Mouse (Mus musculus) thymus, postnatal 0 days (tissue): ENCODE measurements around the gene Rab11fip2. TPM values are rescaled to one million over a fixed set of nuclear protein-coding genes. Genes with fewer than 3 reads are reported as not detected.

Experiments
- DNase-seq: peaks from one replicate; pipeline ENCODE4 v3.0.0-alpha.2; 2015; ENCODE audit warnings: low spot score
- polyA plus RNA-seq: library from polyadenylated mRNA; unstranded; fragments of >200 nt; fragmentation: Nextera tagmentation; extraction: Ambion mirVana; gene quantifications from 2 replicates; pipeline ENCODE4 v1.2.1, GENCODE M21; 2015

Gene Rab11fip2
- 3.0 and 4.3 TPM in 2 replicates for polyA plus RNA-seq

- peak; percentile 85 for DNase-seq
These were observed at the start of gene Rab11fip2 for GRCm38 (mm10) chr19:59943322-59943871. Rab11fip2 (minus strand) TSS chr19:59943654.

- DNase-seq = no peak
These were observed 38.1 kb upstream of the Rab11fip2 start for GRCm38 (mm10) chr19:59981588-59981987.

GRCm38 (mm10) chr19:59954936-59955335 lies 11.5 kb upstream of the Rab11fip2 start:
- no peak for DNase-seq

- DNase-seq = no peak
These were observed 6.3 kb upstream of the Rab11fip2 start for GRCm38 (mm10) chr19:59949731-59950130.

DNA sequence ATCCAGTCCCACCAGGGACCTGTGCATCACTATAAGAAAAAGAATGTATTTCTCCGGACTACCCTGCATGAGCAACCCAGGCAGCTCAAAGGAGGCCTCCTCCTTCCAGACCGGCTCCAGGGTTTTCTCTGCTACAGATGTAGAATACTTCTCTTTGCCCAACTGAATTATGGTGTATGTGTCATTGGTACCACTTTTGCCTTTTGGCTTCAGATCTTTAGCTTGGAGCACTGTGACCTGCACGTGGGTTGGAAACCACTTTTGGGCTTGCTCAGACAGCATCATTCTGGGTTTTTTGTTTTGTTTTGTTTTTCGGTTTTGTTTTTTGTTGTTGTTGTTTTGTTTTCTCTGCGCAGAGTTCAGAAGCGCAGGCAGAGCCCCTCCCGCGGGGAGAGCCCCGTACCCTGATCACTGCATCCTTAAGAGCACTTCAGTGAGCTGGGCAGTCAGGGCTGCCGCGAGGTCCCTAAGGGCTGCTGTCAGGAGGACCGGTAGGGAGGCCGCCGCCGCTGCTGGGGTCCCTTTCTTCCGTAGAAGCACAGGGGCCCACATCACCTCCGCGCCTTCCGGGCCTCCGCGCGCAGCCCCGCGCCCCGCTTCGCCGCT lies 635 bp downstream of the Rab11fip2 start:
- DNase-seq = no peak

DNA sequence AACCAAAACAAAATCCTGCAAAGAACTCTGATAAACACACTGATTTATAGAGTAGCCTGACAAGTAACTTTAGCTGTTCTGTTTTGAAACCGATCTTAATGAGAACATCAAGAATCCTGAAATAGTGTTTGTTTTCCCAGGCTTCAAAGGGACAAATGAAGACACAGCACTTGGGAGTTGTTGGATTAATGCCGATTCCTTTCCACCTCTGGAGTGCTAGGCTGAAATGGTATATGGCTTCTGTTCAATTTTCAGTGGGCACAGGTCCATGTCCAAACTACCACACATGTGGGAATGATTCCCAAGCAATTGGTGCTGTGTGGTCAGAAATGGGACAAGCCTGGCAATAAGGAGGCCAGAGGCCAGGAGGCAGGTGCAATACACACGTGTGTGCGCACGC lies 3.7 kb downstream of the Rab11fip2 start:
- DNase-seq = no peak

GRCm38 (mm10) chr19:59932085-59932484 lies 11.4 kb downstream of the Rab11fip2 start:
- DNase-seq = no peak

- no peak for DNase-seq
These were observed 14.8 kb downstream of the Rab11fip2 start for GRCm38 (mm10) chr19:59928672-59929071.

DNA sequence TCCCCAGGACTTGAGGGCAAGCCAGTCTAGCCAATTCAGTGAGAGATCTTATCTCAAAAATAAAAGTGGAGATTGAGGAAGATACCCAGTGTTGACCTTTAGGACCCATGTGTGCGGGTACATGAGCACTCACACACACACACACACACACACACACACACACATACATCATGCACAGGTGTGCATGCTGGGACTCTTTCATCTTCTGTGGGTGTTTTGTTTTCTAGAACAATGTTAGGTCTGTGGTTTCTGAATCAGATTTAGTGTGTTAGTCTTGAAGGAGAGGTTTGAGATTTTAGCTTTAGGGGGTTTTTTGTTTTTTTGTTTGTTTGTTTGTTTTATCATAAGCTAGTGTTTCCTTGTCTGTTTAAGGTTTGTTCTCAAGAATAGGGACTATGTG lies 17.3 kb downstream of the Rab11fip2 start:
- DNase-seq = no peak

GRCm38 (mm10) chr19:59920846-59921245 lies 22.6 kb downstream of the Rab11fip2 start:
- DNase-seq = no peak

DNA sequence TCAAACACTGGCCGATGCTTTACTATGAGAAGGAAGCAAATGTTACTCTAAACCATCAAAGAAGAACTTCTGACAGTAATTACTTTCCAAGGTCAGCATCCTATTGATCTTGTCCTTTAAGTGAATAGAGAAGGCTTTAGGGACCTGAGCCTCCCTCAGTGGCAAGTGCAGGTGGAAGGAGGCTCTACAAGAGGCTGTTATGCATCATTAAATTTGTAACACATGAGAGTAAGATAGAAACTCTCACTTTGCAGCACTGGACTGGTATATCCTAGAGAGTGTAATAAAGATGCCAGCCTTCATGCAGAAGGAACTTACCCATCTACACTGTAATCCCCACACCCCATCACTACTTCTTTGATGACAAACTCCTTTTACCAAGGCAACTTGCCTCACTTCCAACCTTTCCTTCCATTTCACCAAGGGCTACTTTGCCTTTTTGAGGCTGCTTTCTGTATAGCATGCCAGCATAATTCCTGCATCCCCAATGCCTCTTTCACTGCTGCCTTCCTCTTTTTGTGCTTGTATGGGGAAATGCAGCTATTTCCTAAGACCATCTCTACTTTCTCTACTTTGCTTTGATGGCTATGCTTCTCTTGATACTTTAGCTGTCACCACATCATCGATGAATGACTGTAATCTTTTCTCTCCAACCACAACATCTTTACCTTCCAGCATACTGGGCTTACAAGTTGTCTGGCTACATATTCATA lies 25.4 kb downstream of the Rab11fip2 start:
- no peak for DNase-seq

GRCm38 (mm10) chr19:59911554-59911953 lies 31.9 kb downstream of the Rab11fip2 start:
- no peak for DNase-seq

DNA sequence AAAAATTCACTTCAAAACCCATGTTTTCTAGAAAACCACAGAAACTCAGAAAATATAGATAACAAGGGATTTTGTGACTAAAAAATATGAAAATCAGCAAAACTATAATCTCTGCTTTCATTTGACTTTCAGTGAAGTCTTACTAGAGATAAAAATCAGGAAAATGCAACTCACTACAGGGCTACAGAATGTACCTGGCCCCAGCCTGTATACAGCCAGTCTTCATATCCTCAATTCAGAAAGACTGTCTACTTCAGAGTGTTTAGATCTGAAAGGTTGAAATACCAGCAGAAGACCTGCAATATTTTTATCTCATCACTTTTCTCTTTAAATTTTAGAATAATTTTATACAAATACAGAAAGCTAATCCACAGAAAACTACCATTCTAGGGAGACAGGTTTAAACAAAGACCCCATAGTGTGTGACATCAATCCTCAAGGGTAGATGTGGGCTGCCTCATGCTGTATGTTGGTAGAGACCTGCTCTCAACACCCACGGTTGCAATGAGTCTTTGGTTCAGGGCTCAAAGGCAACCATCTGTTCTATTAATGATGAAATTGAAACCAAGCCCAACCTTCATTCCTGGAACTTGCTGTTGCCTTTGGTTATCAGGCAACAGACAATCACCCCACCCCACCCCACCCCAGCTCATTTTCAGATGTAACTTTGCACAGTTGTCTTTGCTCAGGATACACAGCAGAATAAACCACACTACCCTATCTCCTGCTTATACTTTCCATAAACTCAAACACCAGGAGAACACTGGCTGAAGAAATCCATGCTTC lies 38.0 kb downstream of the Rab11fip2 start:
- DNase-seq = no peak

GRCm38 (mm10) chr19:59899965-59900364 lies 43.5 kb downstream of the Rab11fip2 start:
- no peak for DNase-seq

- no peak for DNase-seq
These were observed 45.2 kb downstream of the Rab11fip2 start for GRCm38 (mm10) chr19:59898301-59898700.

DNA sequence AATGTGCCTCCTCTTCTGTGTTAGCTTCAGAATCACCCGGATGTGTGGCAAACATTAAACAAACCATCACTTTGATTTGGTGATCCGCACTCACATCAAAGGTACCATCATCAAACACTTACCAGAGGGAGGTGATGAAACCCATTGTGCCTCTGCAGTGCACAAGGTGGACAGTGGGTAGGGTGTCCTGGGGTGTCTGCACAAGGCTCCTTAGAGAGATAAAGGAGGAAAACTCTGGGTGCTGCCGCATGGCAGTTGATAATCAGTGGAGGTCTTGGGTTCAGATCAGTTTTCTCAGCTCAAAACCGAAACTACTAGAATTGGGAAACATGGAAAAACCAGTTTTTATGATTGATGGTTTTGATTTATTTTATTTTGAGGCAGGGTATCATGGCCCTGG lies 54.1 kb downstream of the Rab11fip2 start:
- DNase-seq = no peak

GRCm38 (mm10) chr19:59888846-59889245 lies 54.6 kb downstream of the Rab11fip2 start:
- no peak for DNase-seq

DNA sequence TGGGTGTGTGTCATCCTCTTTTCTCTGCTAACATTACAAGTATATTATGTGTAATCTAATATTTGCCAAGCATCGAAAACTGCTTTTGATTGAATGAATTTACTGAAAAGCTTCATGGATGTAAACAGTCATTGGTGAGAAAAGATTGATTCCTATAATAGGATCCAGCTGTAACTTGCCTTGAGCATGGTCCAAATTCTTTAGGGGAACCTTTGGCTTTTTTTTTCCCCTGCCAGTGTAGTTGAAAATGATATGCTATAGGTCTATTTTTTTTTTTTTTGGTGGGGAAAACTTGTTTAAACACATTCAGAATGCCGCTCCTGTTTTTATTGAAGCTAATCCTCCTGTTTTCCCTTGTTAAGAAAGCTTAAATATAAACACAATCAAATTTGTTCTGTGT lies 55.6 kb downstream of the Rab11fip2 start:
- DNase-seq = no peak

GRCm38 (mm10) chr19:59885301-59885700 lies 58.2 kb downstream of the Rab11fip2 start:
- no peak for DNase-seq

DNA sequence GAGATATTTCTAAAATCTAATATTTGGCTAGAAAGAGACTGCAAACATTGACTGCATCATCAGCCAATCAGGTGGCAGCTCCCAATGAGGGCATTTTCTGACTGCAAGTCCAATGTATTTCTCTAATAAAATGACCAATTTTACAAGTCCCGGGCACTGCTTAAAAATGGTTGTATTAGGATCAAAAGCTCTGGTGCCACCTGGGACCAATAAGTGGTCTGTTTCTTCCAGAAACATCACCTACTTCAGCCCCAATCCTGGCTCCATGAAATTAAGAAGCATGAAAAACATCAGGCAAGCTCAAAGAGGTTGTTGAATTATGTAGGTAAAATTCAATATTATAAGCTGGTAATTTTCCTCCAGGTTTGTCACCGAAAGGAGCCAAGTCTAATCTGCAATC lies 66.2 kb downstream of the Rab11fip2 start:
- no peak for DNase-seq

DNA sequence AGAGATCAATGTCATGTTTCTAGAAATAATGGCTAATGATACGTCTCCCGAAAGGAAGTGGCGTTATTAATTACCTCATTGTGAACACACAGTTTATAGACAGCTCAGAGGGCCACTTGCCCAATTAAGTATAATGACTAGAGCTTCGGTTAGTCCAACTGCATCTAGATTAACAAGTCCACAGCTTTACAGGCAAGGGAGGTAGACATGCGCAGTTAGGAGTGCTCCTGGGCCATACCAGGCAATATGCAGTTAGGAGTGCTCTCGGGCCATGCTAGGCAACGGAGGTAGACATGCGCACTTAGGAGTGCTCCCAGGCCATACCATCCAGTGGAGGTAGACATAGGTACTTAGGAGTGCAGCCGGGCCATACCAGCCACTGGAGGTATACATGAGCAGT lies 76.8 kb downstream of the Rab11fip2 start:
- DNase-seq = no peak

DNA sequence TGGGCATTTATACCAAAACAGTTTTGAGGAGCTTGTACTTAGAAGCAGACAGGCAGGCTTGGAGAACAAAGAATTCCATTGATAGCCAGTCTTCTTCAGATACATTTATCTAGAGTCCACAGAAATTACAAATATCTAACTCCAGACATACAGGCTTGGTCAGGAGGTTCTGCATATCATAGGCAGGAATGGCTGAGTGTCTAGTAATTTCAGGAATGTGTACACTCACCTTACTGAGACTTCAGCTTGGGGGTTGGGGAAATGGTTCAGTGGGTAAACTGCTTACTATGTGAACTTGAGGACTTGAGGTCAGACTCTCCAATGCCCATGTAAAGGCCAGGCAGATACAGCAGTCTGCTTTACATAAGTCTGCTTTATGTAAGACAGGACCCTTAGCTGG lies 81.0 kb downstream of the Rab11fip2 start:
- DNase-seq = no peak
